Mouse (Mus musculus): ENCODE results near the gene Gm4985. TPM values are rescaled to one million over a fixed set of nuclear protein-coding genes. Genes with fewer than 3 reads are reported as not detected.
"Not testable (repeated sequence)": the region's sequence is repeated elsewhere in the genome, so short reads cannot be mapped to it uniquely, and the experiment has no call there.

The Gm4985 gene
- total RNA-seq (2014; fragmentation: Nextera tagmentation) (not detected in 2 replicates), total RNA-seq (2017) (not detected in 2 replicates)

DNA sequence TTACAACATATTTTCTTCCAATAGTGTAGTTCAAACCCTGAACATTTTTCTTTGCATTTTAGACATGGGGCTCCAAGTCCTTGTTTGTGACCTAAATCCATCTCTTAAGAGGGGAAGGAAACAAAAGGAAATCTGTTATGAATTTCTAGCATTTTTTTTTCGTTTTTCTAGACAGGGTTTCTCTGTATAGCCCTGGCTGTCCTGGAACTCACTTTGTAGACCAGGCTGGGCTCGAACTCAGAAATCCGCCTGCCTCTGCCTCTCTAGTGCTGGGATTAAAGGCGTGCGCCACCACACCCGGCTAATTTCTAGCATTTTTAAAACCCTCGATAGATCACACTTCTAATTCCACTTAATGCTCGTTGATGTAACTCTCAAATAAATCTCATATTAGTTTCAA is at the start of gene Gm4985:
Gene Gm4985, minus strand, starts transcription at position 101 of the 400 bp plus-strand sequence.
- not testable (repeated sequence) for ATAC-seq (replicated peaks; ENCODE audit: low FRiP score, low TSS enrichment, poor library complexity, severe bottlenecking)

DNA sequence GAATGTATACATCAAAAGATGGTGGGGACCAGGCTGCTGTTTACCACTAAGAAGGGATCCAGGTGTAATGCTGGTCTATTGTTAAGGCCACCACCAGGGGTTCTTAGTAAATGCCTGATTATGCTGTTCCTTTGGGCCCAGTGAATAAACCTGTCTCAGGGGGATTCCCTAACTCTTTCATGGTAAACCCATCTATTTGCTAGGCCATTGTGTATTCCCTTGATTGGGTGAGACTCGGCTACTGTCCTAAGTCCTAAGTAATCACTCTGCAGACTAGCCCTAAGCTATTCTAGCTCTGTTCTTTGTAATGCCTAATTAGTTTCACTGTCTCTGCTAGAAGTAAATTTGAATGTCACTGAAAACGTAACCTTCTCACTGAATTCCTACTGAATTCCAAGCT is 4.6 kb downstream of the Gm4985 start:
- no peak for ATAC-seq (replicated peaks; ENCODE audit: low FRiP score, low TSS enrichment, poor library complexity, severe bottlenecking)

Other genes starting within 250 kb of the Gm4985 start
- gene Gm4907, start 76.4 kb downstream of the Gm4985 start, total RNA-seq (2014; fragmentation: Nextera tagmentation) = not detected in 2 replicates
- gene Gm4907, start 76.4 kb downstream of the Gm4985 start, total RNA-seq (2017) = not detected in 2 replicates

All from megakaryocyte-erythroid progenitor cell, adult 5-6 weeks (primary cell).